Mouse (Mus musculus): Measurements from ENCODE around the gene S100a5. TPM values are rescaled to one million over a fixed set of nuclear protein-coding genes. Genes with fewer than 3 reads are reported as not detected.

The S100a5 gene
- polyA plus RNA-seq, 1 experiment from 2014 or later, result 10.5 TPM

DNA sequence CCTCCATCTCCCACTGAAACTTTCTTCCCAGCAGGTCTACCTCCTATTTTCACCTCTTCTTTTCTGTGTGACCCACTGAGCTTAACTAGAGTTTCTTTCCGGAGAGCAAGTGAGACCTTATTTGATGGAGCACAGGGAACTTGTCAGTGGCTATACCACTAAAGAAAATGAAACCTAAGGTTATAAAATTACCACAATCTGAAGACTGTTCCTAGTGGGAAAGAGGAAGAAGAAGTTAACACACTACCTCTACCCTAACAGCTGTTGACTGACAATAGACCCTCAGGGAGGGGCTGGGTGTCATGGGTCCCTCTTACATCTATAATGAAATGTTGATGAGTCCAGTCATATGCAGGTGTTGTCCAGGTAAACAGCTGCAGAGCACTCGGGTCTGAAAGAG is 23.7 kb downstream of the S100a5 start:
- Histone ChIP-seq H3K27me3 (ENCODE audit: control insufficient read depth, insufficient read depth, low read length) (no peaks in the 10 kb centered on the region), H3K36me3 (ENCODE audit: control insufficient read depth, insufficient read depth, low read length) (no peaks in the 10 kb centered on the region), H3K4me3 (ENCODE audit: low read depth, low read length) (no peak overlapping the region), H3K27ac (replicated peaks) (no peak overlapping the region), H3K9me3 (ENCODE audit: control insufficient read depth, low read length) (no peaks in the 10 kb centered on the region), H3K4me1 (replicated peaks; ENCODE audit: control insufficient read depth, insufficient read depth) (no peaks in the 10 kb centered on the region), H3K4me2 (replicated peaks; ENCODE audit: low read depth) (no peak overlapping the region), H3K9ac (ENCODE audit: low read length) (no peak overlapping the region)
- DNase-seq (ENCODE audit: low spot score), result peak; percentile 4
- ATAC-seq (ENCODE audit: low FRiP score, low TSS enrichment), result no peak
- TF ChIP-seq EP300 (optimal IDR thresholded peaks at IDR 0.05), result no peak
- TF ChIP-seq CTCF (IDR thresholded peaks at IDR 0.05; ENCODE audit: low read depth), result no peak
- WGBS, result 58% methylated on average over 2 of the region's 2 CpGs

DNA sequence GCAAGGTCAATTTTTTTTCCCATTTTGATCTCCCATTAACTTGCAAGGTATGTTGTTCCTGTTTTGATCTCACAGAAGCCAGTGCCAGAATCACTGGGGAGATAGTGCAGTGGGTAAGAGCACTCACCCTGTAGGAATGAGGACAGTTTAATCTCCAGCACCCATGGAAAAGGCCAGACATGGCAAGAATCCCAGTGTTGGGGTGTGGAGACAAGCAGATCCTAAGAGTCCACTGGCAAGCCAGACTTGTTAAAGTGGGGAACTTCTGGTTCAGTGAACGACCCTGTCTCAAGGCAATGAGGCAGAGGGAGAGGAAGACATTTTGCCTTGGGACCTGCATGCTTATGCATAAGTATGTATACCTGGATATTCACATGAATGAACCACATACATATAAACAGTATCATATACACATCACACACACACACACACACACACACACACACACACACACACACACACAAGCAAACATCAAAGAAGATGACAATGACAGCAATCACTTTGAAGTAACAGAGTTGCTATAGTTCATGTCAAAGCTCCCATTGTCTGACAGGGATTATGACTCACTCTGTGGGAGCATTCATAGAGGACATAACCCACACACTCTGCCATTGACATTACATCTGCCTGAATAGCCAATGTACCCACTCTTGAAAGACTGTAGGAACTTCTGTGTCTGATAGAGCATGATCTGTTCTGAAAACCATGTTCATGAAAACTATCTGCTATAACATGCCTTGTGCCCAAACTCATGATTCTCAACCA is 30.4 kb downstream of the S100a5 start:
- Histone ChIP-seq H3K4me3 (ENCODE audit: low read depth, low read length) (no peak overlapping the region), H3K9ac (ENCODE audit: low read length) (no peak overlapping the region), H3K9me3 (ENCODE audit: control insufficient read depth, low read length) (no peaks in the 10 kb centered on the region), H3K36me3 (ENCODE audit: control insufficient read depth, insufficient read depth, low read length) (no peaks in the 10 kb centered on the region), H3K27me3 (ENCODE audit: control insufficient read depth, insufficient read depth, low read length) (no peaks in the 10 kb centered on the region), H3K4me1 (replicated peaks; ENCODE audit: control insufficient read depth, insufficient read depth) (no peaks in the 10 kb centered on the region), H3K27ac (replicated peaks) (no peak overlapping the region), H3K4me2 (replicated peaks; ENCODE audit: low read depth) (no peak overlapping the region)
- ATAC-seq (ENCODE audit: low FRiP score, low TSS enrichment) (no peak), DNase-seq (ENCODE audit: low spot score) (peak; percentile 10)
- WGBS, result 48% methylated on average over 1 of the region's 1 CpGs
- TF ChIP-seq CTCF (IDR thresholded peaks at IDR 0.05; ENCODE audit: low read depth), result no peak
- TF ChIP-seq EP300 (optimal IDR thresholded peaks at IDR 0.05), result no peak

GRCm38 (mm10) chr3:90639511-90640154 is 31.3 kb downstream of the S100a5 start:
- H3K9ac ChIP-seq (ENCODE audit: low read length), result no peak overlapping the region
- DNase-seq (ENCODE audit: low spot score) (peak; percentile 35), ATAC-seq (ENCODE audit: low FRiP score, low TSS enrichment) (no peak)
- no peak overlapping the region for H3K4me2 ChIP-seq (replicated peaks; ENCODE audit: low read depth)
- TF ChIP-seq CTCF (IDR thresholded peaks at IDR 0.05; ENCODE audit: low read depth) (peak; percentile 72), EP300 (optimal IDR thresholded peaks at IDR 0.05) (no peak)
- no peaks in the 10 kb centered on the region for H3K27me3 ChIP-seq (ENCODE audit: control insufficient read depth, insufficient read depth, low read length)
- no peaks in the 10 kb centered on the region for H3K36me3 ChIP-seq (ENCODE audit: control insufficient read depth, insufficient read depth, low read length)
- no peak overlapping the region for H3K4me3 ChIP-seq (ENCODE audit: low read depth, low read length)
- no peak overlapping the region for H3K27ac ChIP-seq (replicated peaks)
- WGBS, result 56% methylated on average over 7 of the region's 7 CpGs
- no peaks in the 10 kb centered on the region for H3K4me1 ChIP-seq (replicated peaks; ENCODE audit: control insufficient read depth, insufficient read depth)
- H3K9me3 ChIP-seq (ENCODE audit: control insufficient read depth, low read length), result no peaks in the 10 kb centered on the region

- H3K9me3 ChIP-seq (ENCODE audit: control insufficient read depth, low read length), result no peaks in the 10 kb centered on the region
- H3K9ac ChIP-seq (ENCODE audit: low read length), result no peak overlapping the region
- no peak overlapping the region for H3K4me2 ChIP-seq (replicated peaks; ENCODE audit: low read depth)
- no peaks in the 10 kb centered on the region for H3K27me3 ChIP-seq (ENCODE audit: control insufficient read depth, insufficient read depth, low read length)
- no peak overlapping the region for H3K4me3 ChIP-seq (ENCODE audit: low read depth, low read length)
- DNase-seq (ENCODE audit: low spot score) (peak; percentile 4), ATAC-seq (ENCODE audit: low FRiP score, low TSS enrichment) (no peak)
- H3K36me3 ChIP-seq (ENCODE audit: control insufficient read depth, insufficient read depth, low read length), result no peaks in the 10 kb centered on the region
- no peaks in the 10 kb centered on the region for H3K4me1 ChIP-seq (replicated peaks; ENCODE audit: control insufficient read depth, insufficient read depth)
- H3K27ac ChIP-seq (replicated peaks), result no peak overlapping the region
- WGBS, result 78% methylated on average over 7 of the region's 7 CpGs
- TF ChIP-seq EP300 (optimal IDR thresholded peaks at IDR 0.05) (no peak), CTCF (IDR thresholded peaks at IDR 0.05; ENCODE audit: low read depth) (no peak)
Measured at GRCm38 (mm10) chr3:90640981-90641380, 32.7 kb downstream of the S100a5 start.

GRCm38 (mm10) chr3:90644220-90644619 is 35.9 kb downstream of the S100a5 start:
- Histone ChIP-seq H3K9me3 (ENCODE audit: control insufficient read depth, low read length) (no peaks in the 10 kb centered on the region), H3K9ac (ENCODE audit: low read length) (no peak overlapping the region), H3K27me3 (ENCODE audit: control insufficient read depth, insufficient read depth, low read length) (no peaks in the 10 kb centered on the region), H3K4me2 (replicated peaks; ENCODE audit: low read depth) (no peak overlapping the region), H3K4me1 (replicated peaks; ENCODE audit: control insufficient read depth, insufficient read depth) (no peaks in the 10 kb centered on the region), H3K4me3 (ENCODE audit: low read depth, low read length) (no peak overlapping the region), H3K27ac (replicated peaks) (no peak overlapping the region), H3K36me3 (ENCODE audit: control insufficient read depth, insufficient read depth, low read length) (no peaks in the 10 kb centered on the region)
- peak; percentile 48 for DNase-seq (ENCODE audit: low spot score)
- 51% methylated on average over 3 of the region's 3 CpGs for WGBS
- ATAC-seq (ENCODE audit: low FRiP score, low TSS enrichment), result no peak
- TF ChIP-seq CTCF (IDR thresholded peaks at IDR 0.05; ENCODE audit: low read depth), result peak; percentile 75
- no peak for TF ChIP-seq EP300 (optimal IDR thresholded peaks at IDR 0.05)

DNA sequence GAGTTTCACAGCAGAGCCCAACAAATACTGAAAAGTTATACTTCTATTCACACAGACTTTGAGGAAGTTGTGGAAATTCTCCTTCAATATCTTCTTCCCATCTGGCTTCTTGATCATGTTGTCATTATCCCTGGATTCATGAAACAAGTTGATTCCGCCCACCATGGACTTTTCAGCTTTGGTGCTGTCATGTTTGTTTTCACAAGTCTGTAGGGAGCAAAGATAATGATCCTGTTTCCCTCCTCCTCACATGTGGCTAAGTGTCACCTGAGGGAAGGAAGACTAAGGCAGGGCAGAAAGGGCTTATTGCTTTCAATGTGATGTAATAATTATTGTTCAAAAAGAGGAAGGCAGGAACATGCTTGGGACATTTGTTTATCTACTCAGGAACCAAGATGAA is 39.0 kb downstream of the S100a5 start:
- DNase-seq (ENCODE audit: low spot score) (peak; percentile 5), ATAC-seq (ENCODE audit: low FRiP score, low TSS enrichment) (no peak)
- TF ChIP-seq EP300 (optimal IDR thresholded peaks at IDR 0.05), result no peak
- no peak for TF ChIP-seq CTCF (IDR thresholded peaks at IDR 0.05; ENCODE audit: low read depth)
- Histone ChIP-seq H3K9me3 (ENCODE audit: control insufficient read depth, low read length) (no peaks in the 10 kb centered on the region), H3K4me2 (replicated peaks; ENCODE audit: low read depth) (no peak overlapping the region), H3K36me3 (ENCODE audit: control insufficient read depth, insufficient read depth, low read length) (no peaks in the 10 kb centered on the region), H3K27me3 (ENCODE audit: control insufficient read depth, insufficient read depth, low read length) (no peaks in the 10 kb centered on the region), H3K9ac (ENCODE audit: low read length) (no peak overlapping the region), H3K4me3 (ENCODE audit: low read depth, low read length) (no peak overlapping the region), H3K27ac (replicated peaks) (no peak overlapping the region), H3K4me1 (replicated peaks; ENCODE audit: control insufficient read depth, insufficient read depth) (no peaks in the 10 kb centered on the region)
- 87% methylated on average over 1 of the region's 1 CpGs for WGBS

All from stomach, postnatal 0 days (tissue).